Mouse (Mus musculus): ENCODE measurements around the gene Abca2.

Abca2 gene

DNA sequence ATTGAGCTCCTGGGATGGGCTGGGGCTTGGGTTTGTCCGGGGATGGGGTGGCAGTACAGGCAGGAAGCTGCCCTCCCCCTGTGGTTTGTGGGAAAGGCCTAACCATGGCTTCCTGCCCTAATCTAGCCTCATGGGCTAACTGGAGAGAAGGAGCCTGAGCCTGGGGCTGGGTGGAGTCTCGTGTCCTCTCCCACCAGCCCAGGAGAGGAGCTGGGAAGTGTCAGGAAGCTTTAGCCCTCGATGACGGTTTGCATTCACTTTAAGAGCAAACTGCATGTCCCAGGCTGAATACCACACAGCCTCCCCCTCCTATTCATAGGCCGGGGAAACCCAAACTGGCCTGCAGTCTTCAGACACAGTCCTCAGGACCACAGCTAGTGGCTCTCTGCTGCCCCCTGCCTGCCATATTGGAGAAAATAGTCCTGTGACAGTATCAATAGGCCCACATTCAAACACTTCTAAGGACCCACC is 1.7 kb upstream of the Abca2 start:
- DNase-seq, result peak; percentile 79

DNA sequence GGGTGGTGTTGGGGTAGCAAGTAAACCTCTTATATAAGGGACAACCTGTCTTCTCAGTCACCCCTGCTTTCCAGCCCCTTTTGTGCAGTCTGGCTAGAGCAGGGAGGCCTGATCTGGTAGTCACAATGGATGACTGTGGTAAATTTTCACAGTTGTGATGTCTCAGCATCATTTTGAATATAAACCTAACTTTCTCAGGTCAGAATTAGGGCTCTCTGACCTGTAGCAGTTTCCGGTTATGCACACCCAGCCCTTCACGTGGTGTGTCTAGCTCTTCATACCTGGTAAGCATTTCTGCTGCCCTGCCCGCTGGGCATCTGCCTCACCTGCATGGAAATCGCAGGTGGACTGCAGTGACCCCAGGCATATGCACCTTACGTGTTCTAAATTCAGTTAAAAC is 1.2 kb upstream of the Abca2 start:
- no peak for DNase-seq

GRCm38 (mm10) chr2:25429435-25430180 is 1.1 kb downstream of the Abca2 start:
- DNase-seq, result no peak

DNA sequence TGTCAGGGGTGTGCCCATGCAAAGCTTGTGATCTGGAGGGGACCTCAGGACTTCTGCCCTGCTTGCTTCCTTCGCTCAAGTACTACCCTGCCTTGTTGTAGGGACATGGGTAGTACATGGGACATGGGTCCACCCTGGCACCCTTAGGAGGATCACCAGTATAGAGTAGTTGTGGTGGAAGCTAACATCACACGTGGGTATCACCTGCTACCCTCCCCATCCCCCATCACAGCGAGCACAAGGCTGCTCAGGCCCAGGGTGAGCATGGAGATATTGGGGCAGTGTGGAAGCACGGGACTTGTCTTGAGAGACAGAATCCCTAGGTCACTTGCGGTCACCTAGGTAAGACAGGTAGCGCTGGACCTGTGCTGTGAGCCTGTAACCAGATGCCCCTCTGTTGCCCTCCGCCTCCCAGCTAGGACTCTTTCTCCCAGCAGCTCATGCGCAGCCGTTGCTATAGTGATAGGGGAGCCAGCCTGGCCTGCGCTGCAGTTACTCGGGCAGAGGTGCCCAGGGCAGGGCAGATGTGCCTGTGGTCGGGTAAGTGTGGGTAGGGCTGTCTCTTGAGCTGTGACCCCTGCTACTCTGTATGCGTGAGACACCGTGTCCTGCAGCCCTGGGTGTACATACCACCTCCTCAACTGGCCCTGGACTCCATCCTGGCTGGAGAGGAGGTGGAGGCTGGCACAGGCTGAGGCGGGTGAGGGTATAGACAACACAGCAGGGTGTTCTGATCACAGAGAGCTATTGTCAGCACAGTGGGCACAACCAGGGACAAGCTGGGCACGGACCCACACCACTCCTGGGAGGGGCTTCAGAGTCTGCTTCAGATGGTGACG is 2.1 kb downstream of the Abca2 start:
- no peak for DNase-seq

DNA sequence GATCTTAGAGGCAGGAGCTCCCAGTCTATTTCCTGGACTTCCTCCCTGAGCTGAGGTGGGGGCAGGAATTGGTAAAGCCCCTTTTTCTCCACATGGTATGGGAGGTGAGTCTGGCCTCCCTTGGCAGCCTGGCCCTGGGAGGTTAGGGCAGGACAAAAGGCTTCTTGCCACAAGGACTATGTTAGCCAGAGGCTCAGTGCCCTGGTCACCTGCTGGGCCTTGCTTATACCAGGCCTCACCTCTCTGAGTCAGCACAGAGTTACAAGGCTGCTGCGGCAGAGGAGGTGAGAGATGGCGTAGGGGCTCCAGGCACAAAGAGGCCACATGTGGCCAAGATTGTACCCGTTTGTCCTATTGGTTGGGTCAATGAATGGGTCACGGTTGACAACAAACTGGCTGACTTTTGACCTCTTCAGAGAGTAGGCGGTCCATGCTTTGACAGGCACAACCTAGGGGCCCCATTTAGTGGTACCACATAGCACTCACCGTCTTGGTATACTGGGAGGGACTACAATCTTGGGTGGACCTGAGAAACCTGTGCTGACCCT is 2.9 kb downstream of the Abca2 start:
- DNase-seq, result no peak

DNA sequence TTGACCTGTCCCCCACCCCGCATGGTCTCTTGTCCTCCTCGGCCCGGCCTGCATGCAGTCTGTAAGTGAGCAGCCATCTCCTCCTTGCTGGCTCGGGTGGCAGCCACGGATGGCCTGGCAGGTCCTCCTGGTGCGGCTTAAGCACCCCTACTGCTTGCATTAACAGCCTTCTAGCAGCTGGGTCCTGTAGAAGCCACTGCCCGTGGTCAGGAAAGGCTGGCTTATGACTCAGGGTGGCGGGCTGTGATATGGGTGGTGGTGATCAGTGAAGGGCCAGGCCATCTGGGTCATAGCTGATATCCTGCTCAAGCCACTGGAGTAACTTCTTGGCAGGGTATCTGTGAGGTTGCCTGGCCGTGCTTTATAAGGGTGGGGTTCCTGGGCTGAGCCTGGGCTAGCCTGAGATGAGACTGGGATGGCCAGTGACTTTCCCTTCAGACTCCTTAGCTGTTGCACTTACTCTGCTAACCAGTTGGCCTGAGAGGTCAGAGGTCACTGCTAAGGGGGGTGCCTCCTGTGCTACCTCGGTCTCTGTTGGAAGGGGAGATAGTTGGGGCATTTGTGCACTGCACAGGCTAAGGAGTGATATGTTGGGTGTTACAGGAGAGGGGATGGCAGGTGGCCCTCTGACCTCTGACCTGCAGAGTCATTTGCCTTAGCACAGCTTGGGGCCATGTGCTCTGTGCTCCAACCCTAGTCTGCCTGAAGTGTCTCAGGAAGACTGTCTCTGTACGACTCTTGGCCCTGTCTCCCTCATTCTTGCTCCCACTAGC is 4.0 kb downstream of the Abca2 start:
- no peak for DNase-seq

GRCm38 (mm10) chr2:25433101-25433500 is 4.6 kb downstream of the Abca2 start:
- DNase-seq, result no peak

DNA sequence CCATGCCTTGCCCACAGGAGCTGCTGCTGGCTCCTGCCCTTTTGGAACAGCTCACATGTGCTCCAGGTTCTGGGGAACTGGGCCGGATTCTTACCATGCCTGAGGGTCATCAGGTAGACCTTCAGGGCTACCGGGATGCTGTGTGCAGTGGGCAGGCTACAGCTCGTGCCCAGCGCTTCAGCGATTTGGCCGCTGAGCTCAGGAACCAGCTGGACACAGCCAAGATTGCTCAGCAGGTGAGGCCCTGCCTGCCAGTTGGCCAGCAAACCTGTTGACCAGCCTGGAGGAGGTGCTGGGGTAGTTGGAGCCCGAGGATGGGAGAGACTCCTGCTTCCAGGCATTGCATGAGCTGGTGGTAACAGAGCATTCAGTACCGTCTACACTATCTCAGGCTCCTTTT is 5.8 kb downstream of the Abca2 start:
- DNase-seq, result no peak

- DNase-seq, result no peak
These were observed 7.8 kb downstream of the Abca2 start for GRCm38 (mm10) chr2:25436286-25436820.

- no peak for DNase-seq
These were observed 12.6 kb downstream of the Abca2 start for GRCm38 (mm10) chr2:25441067-25441466.

DNA sequence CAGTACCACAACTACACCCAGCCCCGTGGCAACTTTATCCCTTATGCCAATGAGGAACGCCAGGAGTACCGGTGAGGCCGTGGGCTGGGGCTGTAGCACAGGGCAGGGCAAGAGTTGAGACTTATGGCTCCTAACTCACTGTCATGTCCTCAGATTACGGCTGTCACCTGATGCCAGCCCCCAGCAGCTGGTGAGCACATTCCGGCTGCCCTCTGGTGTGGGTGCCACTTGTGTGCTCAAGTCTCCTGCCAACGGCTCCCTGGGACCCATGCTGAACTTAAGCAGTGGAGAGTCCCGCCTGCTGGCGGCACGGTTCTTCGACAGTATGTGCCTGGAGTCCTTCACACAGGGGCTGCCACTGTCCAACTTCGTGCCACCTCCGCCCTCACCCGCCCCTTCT is 14.2 kb downstream of the Abca2 start:
- no peak for DNase-seq

GRCm38 (mm10) chr2:25450853-25451647 is 22.5 kb downstream of the Abca2 start:
- DNase-seq, result no peak

DNA sequence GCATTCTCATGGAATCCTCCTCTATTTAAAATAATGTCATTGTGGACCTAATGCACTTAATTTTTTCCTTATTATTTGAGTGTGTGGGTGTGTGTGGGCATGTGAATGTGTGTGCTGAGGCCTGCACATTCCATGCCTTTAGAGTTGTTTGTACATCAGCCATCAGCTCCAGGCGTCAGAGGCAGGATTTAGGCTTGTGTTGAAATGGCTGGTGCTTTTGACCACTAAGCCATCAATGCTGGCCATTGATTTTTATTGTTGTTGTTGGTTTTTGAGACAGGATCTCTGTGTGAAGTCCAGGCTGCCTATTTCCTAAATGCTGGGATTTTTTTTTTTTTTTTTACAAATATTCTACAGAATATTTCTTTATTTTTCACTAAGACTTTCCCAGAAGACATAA is 24.4 kb downstream of the Abca2 start:
- DNase-seq, result no peak

DNA sequence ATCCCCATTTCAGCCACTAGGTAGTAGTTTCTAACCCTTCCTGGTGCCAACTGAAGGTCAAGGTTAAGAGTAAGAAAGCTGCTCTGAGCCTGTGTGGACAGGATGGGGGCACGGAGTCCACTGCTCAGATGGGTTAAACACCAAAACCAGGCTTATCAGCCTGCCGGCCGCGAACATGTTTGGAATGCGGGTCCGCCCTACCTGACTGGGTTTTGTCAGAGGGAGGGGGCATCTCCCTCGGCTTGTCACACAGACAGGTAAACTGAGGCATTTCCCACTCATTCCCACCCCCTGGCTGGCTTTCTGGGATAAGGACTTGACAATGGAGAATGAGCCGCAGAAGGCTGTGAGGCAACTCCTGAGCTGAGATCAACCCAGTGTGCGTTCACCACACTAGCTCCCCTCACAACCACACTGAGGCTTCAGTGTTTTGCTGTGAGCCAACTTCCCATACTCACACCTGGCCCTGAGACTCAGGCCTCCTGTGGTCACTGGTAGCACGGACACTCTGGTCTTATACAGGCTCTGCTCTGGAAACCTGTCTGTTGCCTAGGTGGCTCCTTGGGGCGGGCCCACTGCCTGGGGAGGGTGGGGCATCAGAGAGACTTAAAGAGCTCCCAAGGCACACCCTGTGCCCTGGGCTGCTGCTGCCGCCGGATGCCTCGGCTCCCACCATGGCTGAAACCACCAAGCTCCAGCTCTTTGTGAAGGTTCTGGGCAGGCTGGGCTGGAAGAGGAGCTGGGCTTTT is 27.9 kb downstream of the Abca2 start, which contains the start of gene Clic3:
Gene Clic3, plus strand, starts transcription at position 634 of the 749 bp plus-strand sequence.
- DNase-seq, result no peak

DNA sequence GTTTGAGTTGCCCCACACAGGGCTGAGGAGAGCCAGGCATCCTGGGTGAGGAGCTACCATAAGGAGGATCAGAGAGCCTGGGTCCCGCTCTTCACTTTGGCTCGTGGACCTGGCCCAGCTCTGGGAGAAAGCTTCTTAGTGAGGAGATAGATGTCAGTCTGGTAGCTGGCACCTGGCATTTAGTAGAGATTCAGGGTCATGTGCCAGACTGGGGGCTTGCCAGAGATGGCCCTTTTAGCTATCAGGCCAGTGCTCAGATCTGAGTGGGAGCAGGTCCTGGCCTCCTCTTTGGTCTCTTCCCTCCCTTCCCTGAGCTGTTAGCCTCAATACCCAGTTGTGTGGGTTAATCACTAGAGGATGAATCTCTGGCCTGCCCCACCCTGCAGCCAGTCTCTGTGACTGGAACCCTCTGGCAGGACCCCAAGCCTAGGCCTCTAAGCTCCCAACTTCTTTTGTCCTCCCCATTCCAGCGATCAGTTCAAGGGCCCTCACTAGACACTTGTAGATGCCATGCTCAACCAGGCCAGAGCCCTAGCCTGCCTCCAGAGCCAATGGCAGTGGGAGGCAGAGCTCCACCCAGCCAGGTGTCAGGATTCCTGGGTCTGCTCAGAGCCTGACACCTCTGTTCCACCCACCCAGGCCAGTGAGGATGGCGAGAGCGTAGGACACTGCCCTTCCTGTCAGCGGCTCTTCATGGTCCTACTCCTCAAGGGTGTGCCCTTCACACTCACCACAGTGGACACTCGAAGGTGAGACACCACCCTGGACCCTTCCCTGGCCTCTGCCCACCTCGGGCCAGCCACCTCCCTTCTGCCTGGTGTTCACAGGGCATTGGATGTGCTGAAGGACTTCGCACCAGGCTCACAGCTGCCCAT is 28.8 kb downstream of the Abca2 start:
- no peak for DNase-seq

DNA sequence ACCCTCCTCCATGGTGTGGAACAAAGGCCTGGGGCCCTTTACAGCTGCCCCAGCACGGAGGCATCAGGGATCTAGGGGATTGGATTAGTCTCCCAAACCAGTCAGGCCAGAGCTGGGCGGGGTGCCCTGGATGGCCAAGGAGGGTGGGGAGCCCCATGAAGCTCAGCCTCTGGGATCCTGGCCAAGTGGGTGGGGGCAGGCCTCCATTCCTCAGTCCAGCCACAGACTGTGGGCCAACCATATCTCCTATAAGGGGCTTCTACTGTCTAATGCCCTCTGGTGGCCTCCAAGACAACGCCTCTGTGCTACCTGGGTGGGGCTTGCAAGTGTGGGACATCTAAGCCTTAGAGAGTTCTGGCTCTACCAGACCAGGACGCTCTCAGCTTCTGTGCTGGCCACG is 30.4 kb downstream of the Abca2 start:
- DNase-seq, result no peak

DNA sequence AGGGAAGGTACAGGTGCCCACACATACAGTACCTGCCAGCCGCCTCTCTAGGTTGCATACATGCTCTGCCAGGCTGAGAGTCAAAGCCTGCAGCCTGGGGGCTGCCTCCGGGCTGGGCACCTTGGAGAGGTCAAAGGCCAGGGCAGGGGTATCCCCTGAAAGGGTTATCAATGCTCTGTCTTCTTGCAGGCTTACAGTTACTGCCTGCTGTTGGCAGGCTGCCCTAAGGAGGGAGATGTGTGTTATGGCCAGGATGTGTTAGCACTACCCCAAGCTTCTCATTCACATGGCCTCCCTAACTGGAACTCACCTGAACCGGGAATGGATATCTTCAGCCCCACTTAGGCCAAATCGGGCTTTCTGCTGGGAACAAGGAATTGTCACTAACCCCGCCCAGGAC is 31.6 kb downstream of the Abca2 start:
- DNase-seq, result peak; percentile 47

- DNase-seq, result peak; percentile 92
These were observed 32.2 kb downstream of the Abca2 start, which contains the start of gene Paxx for GRCm38 (mm10) chr2:25460551-25461309. Gene Paxx (minus strand): TSS chr2:25461094.

DNA sequence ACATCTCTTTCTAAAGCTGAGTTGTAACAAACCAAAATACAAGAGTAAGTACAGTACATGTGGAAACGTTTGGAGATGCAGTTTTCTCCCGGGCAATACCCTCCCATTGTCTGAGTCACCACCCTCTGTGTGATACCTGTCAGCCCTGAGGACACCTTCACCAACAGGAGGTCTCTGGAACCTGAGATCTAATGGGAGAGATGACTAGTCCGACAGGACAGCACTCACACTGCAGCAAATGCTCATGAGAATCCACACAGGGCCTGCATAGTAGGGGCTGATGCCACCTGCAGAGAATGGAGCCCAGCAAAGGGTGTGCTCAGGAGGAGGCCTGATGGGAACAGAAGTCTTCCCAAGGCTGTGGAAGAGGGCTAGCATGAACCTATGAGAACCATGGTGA is 32.9 kb downstream of the Abca2 start:
- DNase-seq, result no peak
